Mouse (Mus musculus) retina, postnatal 1 day (tissue): ENCODE measurements around the gene Ssbp3.
A peak's percentile ranks its signal among the peaks of the same experiment; 100 is the strongest.

Experiments
- DNase-seq: peaks from one replicate; pipeline ENCODE4 v3.0.0-alpha.2; 2012

Gene Ssbp3

DNA sequence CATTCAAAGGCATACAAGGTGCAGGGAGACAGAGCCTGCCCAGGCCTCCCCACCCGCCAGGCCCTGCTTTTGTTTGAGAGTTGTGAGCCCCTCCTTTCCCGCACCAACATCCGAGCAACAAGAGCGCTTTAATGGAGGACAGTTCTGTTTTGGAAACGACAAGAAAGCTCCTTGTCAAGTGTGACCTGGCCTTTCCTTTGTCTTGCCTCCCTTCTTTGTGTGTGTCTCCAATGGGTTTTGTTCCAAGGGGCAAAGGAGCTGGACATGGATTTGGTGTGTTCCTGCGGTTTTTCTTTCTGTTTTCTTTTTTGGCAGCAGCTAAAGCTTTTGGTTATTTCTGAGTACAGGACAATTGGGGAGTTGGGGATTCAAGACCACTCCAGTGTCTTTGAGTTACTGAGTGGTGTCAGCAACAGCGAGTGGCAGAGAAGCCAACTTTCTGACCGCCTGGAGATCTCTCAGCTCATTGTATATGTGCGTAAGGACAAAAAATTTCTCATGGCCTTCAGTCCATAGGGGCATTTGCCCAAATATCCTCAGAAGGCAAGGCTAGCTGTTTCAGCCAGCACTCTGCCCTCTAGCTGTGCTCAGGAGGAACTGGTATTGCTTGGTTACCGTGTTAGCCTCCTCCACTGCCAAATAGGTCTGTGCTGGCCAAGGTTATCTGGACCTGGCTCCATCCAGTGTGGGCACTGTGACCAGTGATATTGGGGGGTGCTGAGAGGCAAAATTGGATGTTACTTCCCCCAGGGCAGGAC is 78.9 kb downstream of the Ssbp3 start:
- DNase-seq: peak; percentile 69

DNA sequence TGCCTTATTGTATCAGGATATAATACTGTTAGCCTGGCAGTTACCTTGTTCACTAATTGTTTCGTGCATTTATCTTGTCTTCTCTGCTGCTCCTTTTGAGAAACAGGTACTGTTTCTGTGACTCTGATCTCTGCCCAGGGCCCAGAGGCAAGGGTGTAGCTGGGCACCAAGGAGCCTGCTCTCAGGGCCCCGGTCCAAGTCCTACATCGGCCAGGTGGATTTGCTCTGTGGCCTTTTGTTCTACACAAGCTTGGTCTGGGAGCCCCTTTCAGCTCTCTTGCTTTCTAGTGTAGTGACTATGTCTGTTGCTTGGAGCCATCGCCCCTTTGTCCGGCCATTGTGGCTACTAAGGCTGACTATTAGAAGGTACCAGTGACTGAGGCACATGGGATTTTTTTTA is 82.6 kb downstream of the Ssbp3 start:
- DNase-seq: no peak

DNA sequence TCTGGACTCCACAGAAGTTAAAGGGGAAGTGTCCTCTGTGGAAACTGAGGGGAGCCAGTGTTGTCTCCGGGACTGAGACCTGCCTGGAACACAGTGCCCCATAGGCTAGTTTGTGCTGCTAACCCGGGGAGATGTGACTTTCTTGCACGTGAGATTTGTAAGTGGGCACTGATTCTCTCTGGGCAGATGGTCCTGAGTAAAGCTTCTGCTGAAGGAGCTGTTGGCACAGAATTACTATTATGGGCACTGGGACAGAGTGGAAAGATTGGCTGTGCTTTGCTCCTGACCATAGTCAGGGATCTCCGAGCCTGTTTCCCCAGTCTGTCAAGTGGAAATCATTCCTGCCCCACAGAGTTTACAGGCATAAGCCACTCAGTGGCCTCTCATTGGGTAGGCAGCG is 83.8 kb downstream of the Ssbp3 start:
- DNase-seq: no peak

DNA sequence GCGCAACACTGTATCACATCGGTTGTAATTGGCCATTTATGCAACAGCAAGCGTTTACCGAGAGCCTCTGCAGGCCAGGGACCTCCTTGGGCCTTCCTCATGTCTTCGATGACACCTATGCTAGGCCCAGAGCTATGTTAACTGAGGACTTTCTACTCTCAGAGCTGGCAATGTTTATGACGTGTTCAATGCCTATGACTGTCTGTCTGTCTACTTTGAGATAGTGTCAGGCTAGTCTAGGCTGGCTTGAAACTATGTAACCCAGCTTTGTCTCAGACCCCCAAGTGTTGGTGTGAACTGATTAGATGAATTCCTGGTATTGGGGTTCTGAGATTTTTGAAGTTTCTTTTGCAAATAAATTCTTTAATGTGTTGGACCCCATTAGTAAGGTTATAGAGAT is 84.6 kb downstream of the Ssbp3 start:
- DNase-seq: no peak

DNA sequence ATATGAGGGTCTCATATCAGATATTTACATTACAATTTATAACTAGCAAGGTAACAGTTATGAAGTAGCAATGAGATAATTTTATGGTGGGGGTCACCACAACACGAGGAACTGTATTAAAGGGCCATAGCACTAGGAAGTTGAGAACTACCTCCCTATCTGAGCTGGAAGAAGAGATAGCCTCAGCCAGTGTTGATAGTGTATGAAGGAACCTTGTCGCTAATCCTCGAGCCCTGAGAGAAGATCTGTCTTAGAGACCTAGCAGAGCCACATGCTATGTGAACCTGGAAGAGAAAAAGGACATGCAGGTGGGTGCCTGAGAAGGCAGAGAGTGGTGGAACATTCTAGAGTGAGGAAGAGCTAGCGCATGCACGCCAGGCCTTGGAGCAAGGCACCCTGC is 85.0 kb downstream of the Ssbp3 start:
- DNase-seq: no peak

DNA sequence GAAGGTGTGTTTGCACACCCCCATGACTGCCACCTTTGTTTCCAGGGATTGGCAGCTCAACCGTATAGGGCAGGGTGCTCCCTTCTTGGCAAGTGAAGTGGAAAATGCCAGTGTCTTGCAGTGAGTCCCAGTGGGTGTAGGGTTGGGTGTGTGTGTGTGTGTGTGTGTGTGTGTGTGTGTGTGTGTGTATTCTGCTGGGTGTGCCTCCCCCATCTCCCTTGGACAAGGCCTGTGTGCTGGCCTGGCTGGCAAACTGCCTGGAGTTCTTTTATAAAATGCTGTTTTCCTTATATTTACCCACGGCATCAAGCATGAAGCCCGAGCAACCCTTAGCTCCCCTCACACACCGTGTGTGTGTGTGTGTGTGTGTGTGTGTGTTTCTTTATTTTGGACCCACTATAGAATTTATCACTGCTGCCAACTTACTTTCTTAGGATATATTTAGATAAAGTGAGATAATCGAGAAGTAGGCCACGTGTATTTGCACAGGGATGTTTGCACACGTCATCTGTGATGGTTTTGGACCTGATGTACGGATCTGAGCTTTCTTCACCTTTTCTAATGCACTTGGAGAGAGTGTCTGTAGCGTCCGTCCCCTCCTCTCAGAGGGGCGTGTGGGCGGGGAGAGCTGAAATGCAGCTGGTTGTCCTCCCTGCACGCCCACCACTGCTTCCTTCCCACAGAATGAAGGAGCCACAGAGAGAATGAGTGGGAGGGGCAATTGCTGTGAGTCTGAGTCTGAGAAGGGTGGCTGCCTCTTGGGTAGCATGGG is 86.0 kb downstream of the Ssbp3 start:
- DNase-seq: peak; percentile 44

DNA sequence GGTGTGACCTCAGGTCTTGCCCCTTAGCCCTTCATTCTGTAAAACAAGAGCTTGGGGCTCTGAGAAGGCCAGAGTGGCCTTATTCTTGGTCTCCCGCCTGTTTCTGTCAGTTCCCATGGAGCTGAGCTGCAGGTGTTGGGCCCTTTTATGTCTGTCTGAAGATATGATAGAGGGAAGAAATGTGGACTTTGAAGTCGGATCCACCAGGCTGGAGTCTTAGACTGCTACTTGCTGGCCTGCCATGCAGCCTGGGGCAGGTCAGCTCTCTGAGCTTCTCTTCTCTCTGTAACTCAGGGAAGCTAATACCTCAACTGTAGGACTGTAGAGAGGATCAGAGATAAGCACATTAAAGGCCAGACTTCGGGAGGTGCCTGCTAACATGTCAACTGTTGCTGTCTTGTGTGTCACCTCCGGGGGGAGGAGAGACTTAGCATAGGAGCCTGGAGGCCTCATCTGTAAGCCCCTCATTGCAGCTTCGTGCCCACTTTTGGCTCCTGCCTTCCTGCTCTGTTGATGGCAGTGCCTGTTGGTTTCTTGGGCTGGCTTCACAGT is 90.8 kb downstream of the Ssbp3 start:
- peak; percentile 74 for DNase-seq

DNA sequence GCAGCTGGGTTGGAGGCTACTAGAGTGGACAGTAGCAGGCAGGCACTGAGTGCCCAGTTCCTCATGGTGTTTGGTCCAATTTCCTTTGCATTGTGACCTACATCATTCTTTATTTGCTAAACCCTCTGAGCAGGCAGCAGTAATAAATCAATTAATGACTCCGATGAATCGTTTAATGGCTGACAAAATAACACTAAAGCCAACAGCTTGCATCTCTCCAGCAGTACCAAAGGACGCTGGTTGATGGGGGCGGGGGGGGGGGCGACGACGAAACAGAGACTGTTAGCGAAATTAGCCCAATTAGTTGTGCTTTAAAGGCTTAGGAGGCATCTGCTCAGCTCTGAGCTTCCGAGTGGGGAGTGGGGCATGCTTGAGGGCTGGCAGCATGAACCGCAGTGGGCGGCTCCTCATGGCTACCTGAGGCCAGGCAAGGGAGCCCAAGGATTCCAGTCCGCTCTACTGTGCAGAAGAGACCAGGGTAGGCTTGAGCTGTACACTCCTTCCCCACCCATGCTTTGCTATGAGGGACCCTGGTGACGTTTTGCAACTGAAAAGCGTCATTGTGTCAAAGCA is 91.5 kb downstream of the Ssbp3 start:
- peak; percentile 78 for DNase-seq

DNA sequence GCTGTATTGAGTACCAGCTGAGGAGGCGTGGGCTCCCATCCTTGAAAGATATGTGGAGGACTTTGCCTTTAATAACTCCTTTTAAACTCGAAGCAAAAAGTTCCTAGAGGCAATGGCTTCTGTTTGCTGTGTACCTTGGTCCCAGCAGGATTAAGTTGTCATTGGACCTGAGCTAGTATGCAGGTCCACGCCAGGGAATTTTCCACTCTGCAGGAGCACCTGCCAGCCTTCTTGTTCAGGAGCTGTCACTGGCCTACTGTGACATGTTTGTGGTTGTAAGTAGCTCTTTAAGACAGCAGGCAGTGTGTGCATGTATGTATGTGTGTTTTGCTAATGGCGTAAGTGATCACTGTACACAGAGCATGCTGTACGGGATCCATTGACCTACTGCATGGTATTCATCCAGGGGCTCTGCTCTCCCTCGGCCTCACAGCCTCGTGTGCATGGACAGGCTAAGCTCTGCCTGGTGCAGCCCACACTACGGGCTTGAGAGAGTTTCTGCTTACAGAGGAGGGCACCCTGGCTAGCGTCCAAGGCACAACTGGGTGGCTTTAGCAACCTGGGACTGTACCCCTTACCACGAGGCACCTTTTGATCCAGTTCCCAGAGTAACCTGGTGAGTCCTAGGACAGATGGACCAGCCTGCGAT is 92.1 kb downstream of the Ssbp3 start:
- no peak for DNase-seq

DNA sequence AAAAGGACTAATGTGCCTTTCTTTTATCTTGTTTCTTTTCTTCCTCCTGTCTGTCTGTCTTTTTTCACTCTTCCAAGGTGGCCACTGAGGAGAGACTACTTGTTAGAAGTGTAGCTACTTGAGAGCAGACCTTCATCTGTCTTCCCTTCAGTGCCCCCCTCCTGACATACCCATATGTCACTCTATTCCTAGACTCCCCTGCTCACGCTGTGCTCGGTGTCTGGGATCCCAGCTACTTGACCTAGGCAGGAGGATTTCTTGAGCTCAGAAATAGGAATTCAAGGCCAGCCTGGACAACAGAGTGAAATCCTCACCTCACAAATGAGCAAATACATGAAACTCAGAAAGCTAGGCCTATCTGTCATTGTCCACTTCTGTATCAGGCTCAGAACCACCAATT is 92.7 kb downstream of the Ssbp3 start:
- DNase-seq: no peak

DNA sequence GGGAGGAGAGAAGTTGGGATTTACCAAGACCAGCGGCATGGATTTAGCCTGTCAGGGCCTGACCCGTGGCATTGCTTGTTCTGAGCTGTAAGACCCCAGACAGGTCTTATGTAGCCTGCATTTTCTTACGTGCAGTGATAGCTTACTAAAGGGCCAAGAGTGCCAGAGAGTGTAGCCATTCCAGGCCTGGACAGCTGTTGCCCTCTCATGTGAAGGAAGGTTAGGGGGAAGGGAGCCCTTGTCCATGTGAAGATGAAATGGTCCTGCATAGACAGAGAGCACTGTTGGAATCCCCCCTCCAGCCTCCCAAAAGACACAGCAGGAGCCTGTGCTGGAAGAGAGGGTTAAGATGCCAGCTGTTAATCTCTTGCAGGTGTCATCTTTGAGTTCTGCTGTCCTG is 93.3 kb downstream of the Ssbp3 start:
- DNase-seq: no peak

DNA sequence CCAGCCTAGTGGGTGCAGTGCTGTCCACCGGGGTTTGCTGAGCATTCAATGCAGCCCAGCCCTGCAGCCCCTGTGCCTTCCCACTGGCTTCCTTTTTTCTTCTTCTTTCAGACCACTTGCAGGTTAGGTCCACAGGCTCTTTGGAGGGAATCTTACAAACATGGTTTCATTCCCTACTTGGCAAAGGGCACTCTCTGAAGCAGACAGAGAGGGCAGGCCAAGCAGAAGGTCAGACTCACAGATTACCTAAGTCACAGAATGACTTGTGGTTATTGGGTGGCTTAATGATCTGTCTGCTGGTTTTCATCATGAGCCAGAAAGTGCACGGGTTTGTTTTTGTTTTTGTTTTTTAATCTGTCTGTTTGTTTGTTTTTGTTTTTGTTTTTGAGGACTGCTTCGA is 93.8 kb downstream of the Ssbp3 start:
- no peak for DNase-seq

DNA sequence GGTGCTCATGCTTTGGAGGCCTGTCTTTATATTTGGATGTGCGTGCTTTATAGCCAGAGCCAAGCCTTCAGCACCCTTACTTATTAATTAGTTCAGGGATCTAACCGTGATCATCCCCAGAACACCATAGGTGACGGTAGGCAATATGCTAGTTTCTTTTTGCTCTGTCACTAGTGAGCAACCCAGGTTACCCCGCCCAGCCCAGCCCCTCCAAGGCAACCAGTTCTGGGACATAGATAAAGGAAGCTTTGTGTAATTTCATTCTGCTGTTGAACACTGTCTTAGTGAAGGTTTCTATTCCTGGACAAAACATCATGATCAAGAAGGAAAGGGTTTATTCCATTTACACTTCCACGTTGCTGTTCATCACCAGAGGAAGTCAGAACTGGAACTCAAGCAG is 94.7 kb downstream of the Ssbp3 start:
- DNase-seq: no peak

DNA sequence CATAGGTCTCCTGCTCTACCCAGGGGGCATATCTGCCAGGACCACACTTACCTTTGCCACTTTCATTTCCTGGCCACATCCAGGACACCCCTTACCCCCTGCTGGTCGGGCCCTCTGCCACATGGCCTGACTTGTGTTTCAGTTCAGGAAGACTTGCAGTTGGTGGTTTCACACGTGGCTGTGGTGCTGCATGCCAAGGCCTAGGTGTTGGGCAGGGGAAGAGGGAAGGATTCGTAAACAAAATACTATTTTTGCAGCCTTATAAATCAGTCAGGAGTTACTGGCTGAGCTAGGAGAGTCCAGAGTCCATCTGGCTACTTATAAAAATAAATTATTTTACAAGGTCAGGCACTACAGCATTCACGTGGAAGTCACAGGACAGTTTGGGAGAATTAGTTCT is 95.7 kb downstream of the Ssbp3 start:
- no peak for DNase-seq

DNA sequence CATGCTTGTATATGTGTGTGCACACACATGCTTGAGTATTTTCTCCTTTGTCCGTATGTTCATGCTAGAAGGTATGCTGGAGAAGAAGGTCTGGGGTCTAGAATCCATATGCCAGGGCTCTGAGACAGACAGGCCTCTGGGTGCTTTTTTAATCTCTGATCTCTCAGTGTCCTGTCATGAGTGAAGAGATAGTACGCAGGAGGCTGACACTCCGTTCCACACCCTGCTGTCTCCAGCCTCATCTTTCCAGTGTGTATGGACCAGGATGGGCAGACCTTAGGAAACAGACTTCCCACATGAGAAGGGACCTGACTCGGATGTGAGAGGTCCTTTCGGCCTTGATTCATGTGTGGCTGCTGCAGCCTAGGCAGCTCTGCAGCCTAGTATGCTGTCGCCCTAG is 96.3 kb downstream of the Ssbp3 start:
- no peak for DNase-seq

DNA sequence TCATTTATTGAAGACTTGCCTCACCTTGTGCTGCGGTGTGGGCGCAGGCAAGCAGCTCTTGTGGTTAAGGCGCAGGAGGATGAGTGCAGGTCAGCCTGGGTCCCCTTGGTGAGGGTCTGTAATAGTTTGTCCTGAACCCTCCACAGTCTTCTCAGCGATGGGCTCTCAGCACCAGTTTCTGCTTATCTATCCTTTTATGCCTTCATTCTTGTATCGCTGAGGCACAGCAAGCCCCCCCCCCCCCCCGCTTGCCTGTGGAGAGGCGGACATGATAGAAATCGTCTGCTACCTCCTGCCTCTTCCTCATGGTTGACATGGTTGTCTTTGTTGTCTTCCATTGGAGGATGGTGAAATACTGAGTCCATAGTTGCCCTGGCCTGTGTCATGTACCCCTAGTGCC is 96.9 kb downstream of the Ssbp3 start:
- DNase-seq: no peak

DNA sequence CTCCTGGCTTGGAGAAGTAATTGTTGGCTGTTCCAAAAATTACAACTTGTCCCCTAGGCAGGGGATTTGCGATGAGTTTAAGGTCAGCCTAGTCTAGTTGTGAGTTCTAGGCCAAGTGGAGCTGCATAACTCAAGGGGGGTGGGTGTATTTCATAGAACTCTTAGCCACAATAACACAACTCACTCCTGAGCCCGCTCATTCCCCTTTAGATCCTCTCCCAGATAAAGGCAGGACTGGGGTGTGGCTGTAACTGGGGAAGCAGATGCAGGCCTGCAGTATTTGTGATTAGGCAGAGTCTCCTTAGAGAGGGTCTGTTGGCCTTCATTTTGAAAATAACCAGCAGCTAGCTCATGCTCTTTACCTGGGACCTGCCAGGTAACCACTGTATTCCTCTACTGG is 97.7 kb downstream of the Ssbp3 start:
- DNase-seq: no peak

DNA sequence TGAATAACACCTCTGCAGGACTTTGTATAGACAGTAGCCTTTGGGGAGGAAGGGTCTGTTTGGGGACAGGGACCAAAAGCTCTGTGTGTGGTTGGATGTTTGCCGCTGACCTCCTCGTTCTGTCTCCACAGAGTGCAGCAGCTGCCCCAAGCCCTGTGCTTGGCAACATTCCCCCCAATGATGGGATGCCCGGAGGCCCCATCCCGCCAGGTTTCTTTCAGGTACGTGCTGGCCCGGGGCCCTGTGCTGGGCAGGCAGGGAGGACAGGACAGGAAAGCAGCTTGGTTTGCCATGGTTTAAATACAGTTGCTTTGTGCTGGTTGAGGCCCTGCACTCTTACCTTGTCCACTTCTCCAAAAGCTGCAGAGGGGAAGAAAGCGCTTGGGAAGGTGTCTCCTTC is 99.0 kb downstream of the Ssbp3 start:
- no peak for DNase-seq

DNA sequence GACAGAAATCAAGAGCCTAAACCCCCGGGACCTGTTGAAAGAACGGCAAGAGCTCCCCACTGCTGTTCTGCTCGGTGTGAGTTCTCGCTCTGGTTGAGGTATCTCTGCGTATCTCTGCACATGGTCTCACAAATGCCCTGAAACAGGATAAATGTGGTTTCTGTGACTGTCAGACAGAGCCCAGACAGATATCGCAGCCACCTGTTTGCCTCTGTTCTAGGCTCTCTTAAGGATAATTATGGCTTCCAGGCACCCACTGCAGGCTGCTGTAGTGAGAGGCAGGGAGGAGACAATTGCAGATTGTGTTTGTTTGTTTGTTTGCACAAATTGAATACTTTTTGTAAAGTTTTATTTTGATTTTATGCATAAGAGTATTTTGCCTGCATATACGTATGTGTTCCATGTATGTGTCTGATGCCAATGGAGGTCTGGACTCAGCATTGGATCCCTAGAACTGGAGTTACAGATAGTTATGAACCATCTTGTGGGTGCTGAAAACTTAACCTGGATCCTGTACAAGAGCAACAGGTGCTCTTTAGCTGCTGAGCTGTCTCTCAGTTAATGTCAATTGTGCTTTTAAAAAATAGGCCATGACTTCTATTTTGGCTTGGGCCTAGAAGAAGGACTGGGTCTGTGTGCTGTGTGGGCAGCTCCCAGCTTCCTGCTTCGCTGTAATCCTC is 101.0 kb downstream of the Ssbp3 start:
- DNase-seq: no peak

DNA sequence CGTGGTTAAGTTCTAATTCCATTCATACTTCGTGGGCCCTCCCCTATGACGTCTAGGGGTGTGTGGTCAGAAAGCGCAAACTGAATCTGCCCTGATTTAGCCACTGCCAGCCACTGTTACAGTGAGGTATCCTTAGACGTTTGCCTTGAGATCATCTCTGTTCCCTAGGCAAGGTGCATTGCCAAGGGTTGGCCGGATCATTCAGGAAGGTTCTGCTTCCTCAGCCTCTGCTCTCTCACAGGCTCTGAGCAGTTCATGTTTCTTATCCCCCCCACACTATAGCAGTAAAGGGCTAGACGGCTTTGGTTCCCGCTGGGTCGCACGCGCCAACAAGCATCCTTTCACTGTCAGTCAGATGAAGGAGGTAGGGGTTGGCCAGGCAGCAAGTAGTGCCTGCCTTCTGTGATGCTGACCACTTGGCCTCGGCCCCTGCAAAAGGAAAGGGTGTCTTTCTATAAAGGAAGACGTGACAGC is 101.5 kb downstream of the Ssbp3 start:
- DNase-seq: no peak

DNA sequence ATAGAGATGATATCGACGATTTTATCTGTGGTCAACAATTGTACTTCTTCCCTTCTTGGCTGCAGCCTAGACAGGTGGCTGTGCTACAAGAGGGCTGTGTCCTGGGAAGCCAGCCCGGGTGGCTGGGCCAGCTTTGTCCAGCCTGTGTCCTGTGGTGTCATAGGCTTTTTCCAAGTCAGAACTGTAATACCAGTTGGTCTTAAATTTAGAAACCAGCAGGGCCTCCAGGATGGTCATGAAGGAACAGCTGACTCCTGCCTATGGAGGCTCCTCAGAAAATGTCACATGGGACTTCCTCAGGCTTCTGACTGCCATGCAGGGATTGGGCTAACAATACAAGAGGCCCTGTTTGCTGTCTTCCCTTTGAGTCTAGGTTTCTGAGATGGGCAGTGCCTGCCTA is 102.1 kb downstream of the Ssbp3 start:
- no peak for DNase-seq

DNA sequence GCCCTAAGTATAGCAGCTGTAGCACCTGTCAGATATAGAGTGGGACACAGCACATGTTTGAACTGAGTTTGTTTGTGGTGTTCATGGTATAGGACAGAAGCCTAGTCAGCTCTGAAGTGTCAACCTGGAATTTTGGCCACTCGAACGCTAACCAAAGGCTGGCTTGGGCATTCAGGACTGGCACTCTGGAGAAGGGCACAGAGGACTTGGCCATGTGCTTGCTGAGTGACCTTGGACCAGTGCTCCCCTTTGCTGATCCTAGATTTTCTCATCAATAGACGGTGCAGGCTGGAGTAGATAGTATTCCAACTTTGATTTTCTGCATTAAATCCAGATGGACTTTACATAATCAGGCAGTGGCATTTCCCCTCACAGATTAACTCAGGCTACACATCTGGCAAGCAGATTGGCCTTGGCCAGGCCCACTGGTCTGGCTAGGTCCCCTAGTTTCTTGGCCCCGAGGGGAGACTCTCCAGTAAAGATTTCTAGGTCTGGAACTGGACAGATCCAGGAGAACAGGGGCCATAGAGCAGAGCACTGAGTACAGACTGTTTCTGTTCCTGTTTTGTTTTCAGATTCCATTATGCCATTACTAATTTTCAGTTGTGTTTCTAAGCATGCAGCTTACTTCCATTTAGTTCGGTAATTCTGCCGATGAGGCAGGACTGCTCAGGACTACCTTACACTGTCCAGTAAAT is 102.8 kb downstream of the Ssbp3 start:
- no peak for DNase-seq
